Mouse (Mus musculus) lung, adult 2 months (tissue): ENCODE data around the gene Plcl2. TPM values are rescaled to one million over a fixed set of nuclear protein-coding genes. Genes with fewer than 3 reads are reported as not detected.

Source experiments
- DNase-seq: peaks from one replicate; pipeline ENCODE4 v3.0.0; 2022
- H3K4me1 ChIP-seq: fragments of 200-500 bp; 2 replicates; pipeline ENCODE4 v1.6.1; 2011; ENCODE audit warnings: low read length; ENCODE audit not compliant: control insufficient read depth, insufficient read depth
- H3K4me3 ChIP-seq: fragments of 200-500 bp; replicated peaks from 2 replicates; pipeline ENCODE3; 2011; ENCODE audit warnings: low read depth, mild to moderate bottlenecking, control low read depth, low read length; ENCODE audit errors: extremely low read depth
- CTCF ChIP-seq: fragments of 200-500 bp; IDR thresholded peaks from 2 replicates; pipeline ENCODE4 v1.5.1; 2011; ENCODE audit warnings: mild to moderate bottlenecking, low read length, control low read depth; ENCODE audit not compliant: insufficient read depth
- POLR2A ChIP-seq: fragments of 200-500 bp; IDR thresholded peaks from 2 replicates; pipeline ENCODE4 v1.6.1; 2011; ENCODE audit warnings: low read depth, mild to moderate bottlenecking, control low read depth, low read length, borderline replicate concordance; ENCODE audit errors: extremely low read depth
- WGBS: fragments of 180-500 bp; shearing (Covaris S2); methylation state at CpG from one replicate; pipeline ENCODE4 v1.1.7; 2018; 5-methylcytosine and 5-hydroxymethylcytosine counted together
- polyA plus RNA-seq: library from polyadenylated mRNA; depleted of rRNA; stranded (reverse); fragments of >200 nt; gene quantifications from 2 replicates; pipeline ENCODE4 v1.2.3, GENCODE M21; 2012

Gene Plcl2
- polyA plus RNA-seq, 1 experiment = 3.0 TPM

- no peaks in the 10 kb centered on the region for H3K4me1 ChIP-seq
- WGBS = 68% methylated on average over 5 of the region's 5 CpGs
- TF ChIP-seq CTCF = no peak
- no peak for TF ChIP-seq POLR2A
- no peak for DNase-seq
- no peak overlapping the region for H3K4me3 ChIP-seq
Measured at GRCm38 (mm10) chr17:50654741-50655415, 145.7 kb downstream of the Plcl2 start.

- Histone ChIP-seq H3K4me3 (no peak overlapping the region), H3K4me1 (no peaks in the 10 kb centered on the region)
- TF ChIP-seq CTCF = no peak
- TF ChIP-seq POLR2A = no peak
- DNase-seq = no peak
- WGBS = 53% methylated on average over 4 of the region's 4 CpGs
Measured at GRCm38 (mm10) chr17:50655416-50655776, 146.2 kb downstream of the Plcl2 start.

DNA sequence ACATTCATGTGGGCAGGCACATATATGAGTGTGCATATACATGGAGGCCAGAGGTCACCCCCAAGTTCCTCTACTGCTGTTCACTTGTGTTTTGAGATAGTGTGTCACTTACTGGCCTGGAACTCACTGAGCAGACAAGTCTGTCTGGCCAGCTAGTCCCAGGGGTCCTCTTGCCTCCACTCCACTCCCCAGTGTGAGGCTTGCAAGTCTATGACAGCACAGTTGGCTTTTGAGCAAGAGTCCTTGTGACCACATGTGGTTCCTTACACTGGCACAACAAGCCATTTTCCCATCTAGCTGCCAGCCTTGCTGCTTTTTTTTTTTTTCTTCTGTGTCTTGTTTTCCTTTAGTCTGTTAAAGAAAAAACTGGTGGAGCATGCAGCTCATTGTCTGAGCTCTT lies 148.1 kb downstream of the Plcl2 start:
- TF ChIP-seq POLR2A (no peak), CTCF (no peak)
- Histone ChIP-seq H3K4me1 (no peaks in the 10 kb centered on the region), H3K4me3 (no peak overlapping the region)
- no peak for DNase-seq

DNA sequence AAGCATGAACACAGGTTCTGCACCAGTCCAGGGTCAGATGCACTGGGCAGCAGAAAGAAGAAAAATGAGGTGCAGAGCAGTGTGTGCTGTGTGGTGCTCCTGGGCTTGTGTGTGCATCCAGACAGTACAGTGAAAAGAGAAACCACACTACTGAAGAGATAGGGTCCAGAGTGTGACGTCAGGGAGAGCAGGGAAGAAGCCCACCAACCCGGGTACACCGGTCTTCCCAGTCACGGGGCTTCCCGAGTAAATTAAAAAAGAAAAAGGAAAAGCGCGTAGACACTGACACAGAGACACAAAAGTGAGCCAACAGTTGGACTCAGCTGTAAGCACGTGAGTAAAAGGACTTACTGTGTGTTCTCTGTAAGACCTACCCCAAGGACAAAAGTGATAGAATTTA lies 149.7 kb downstream of the Plcl2 start:
- H3K4me1 ChIP-seq = no peaks in the 10 kb centered on the region
- 92% methylated on average over 8 of the region's 8 CpGs for WGBS
- TF ChIP-seq CTCF = no peak
- TF ChIP-seq POLR2A = no peak
- DNase-seq = no peak
- no peak overlapping the region for H3K4me3 ChIP-seq

- no peak overlapping the region for H3K4me3 ChIP-seq
- DNase-seq = no peak
- TF ChIP-seq POLR2A (no peak), CTCF (no peak)
- no peaks in the 10 kb centered on the region for H3K4me1 ChIP-seq
- 91% methylated on average over 9 of the region's 9 CpGs for WGBS
Measured at GRCm38 (mm10) chr17:50667596-50667995, 158.4 kb downstream of the Plcl2 start.

DNA sequence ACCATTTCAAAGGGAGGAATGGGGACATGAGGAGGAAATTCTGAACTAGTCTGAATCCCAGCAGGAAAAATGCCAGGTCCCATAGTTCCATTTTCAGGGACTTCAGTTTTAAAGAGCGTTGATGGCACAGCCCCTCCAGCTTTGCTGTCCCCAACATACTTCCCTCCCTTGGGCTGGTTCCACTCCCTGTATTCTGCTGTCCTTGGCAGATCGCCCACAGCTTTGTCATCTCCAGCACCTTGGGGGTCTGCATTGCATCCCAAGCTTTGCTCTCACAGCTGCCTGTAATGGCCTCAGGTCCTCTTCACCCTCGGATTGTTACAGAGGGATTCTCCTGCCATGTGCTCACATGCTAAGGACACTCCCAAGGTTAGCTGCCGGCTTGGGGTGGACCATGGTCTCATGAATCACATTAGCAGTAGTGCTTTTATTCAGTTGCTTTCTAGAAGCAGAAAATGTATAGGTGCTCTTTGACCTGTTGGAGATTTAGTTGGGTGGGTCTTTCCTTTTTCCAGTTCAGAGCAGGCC lies 159.5 kb downstream of the Plcl2 start:
- H3K4me3 ChIP-seq = no peak overlapping the region
- H3K4me1 ChIP-seq = no peaks in the 10 kb centered on the region
- DNase-seq = no peak
- 87% methylated on average over 4 of the region's 4 CpGs for WGBS
- TF ChIP-seq CTCF (no peak), POLR2A (no peak)

DNA sequence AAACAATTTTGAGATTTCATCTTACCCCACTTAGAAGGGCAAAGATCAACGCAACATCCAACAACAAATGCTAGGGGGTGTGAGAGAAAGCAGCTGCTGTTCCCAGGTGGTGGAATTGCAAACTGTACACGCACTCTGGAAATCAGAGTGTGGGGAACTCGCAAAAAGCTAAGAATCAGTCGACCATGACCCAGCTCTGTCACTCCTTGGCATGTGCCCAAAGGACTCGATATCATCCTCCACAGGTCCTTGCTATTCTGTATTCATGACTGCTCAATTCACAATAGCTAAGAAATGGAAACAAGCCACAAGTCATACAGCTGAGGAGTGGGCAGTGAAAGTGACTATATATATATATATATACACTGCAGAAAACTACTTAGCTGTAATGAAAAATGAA lies 162.2 kb downstream of the Plcl2 start:
- DNase-seq = no peak
- no peak overlapping the region for H3K4me3 ChIP-seq
- no peaks in the 10 kb centered on the region for H3K4me1 ChIP-seq
- whole genome bisulfite sequencing = 69% methylated on average over 5 of the region's 5 CpGs
- no peak for TF ChIP-seq CTCF
- TF ChIP-seq POLR2A = no peak

DNA sequence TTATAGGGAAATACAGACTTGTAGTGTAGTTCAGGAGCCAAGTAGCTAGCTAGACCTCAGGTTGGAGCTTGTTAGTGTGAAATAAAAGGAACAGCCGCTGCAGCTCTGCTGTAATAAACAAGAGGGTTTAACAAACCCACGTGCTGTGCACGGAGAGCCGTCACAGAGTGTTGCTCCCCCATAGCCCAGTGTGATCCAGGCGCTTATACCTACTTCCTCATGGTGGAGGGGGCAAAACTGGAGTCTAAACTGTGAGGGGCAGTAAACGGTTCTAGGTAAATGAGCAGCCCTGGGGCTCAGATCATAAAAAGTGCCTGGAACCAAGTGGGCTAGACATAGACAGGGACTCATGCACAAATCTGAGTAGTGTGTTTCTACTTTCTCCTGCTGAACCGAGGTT lies 165.4 kb downstream of the Plcl2 start:
- no peak for TF ChIP-seq CTCF
- TF ChIP-seq POLR2A = no peak
- DNase-seq = no peak
- H3K4me3 ChIP-seq = no peak overlapping the region
- no peaks in the 10 kb centered on the region; the same call in 1 of the 2 replicates for H3K4me1 ChIP-seq
- WGBS = 73% methylated on average over 7 of the region's 7 CpGs

DNA sequence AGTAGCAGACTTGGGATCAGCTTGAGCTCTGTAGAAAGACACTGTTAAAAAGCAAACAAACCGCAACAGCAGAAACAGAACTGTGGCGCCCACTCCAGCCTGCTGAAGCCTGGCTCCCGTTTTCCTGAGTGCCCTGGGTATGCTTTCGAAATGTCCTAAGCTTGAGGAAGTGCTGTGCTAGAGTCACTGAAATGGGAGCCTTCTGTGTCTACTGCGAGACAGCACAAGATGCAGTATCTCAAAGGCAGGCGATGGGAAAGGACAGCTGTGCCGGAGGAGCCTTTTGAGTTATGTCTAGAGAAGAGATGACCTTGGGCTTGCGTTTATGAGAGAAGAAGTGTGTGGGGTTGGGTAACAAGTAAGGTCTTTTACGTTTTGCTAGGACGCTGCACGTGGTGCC lies 166.0 kb downstream of the Plcl2 start:
- WGBS = 74% methylated on average over 11 of the region's 11 CpGs
- TF ChIP-seq POLR2A (no peak), CTCF (no peak)
- no peak overlapping the region for H3K4me3 ChIP-seq
- no peaks in the 10 kb centered on the region; the same call in 1 of the 2 replicates for H3K4me1 ChIP-seq
- DNase-seq = no peak

GRCm38 (mm10) chr17:50677334-50677733 lies 168.1 kb downstream of the Plcl2 start:
- TF ChIP-seq POLR2A (no peak), CTCF (no peak)
- Histone ChIP-seq H3K4me3 (no peak overlapping the region), H3K4me1 (no peaks in the 10 kb centered on the region; the same call in 1 of the 2 replicates)
- 94% methylated on average over 14 of the region's 14 CpGs for WGBS
- no peak for DNase-seq
